ENCODE assay signal across 13 mouse cellular contexts in the genomic region with DNA sequence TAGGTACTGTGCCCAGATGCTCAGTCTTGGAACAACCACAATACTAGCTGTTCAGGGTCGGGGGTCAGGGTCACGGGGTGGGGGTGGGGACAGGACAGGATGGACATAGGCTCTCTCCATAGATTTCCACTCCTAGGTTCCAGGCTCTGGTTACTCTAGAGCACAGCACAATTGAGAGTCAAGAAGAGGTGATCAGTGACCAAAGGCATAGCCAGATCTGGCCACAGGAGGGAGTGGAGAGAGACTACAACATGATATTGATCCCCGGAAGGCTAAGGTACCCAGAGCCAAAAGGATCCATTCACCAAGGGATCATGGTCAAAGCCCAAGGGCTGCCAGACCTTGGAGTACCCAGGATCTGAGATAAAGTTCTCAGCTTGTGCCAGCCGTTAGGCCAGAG. TPM values are rescaled to one million over a fixed set of nuclear protein-coding genes. Genes with fewer than 3 reads are reported as not detected.
DNase-seq lines count a peak whose midpoint lies in the region; ATAC-seq and TF ChIP-seq lines count a peak whose summit lies in the region.
"Had no signal": no experiment of that assay in that cellular context is flagged by ENCODE, and none has a peak within 500 bp of the region (broad histone marks: within the 10 kb centered on the region; RNA-seq: fewer than 3 reads in every experiment).

No protein-coding gene starts in this region.

- H3K9ac ChIP-seq in liver, embryonic 11.5 days (ENCODE audit: low read depth, low read length), result no peak overlapping the region
- no peak overlapping the region for H3K9ac ChIP-seq in liver, embryonic 12.5 days
- peak overlapping the region; percentile 67 for H3K9ac ChIP-seq in forebrain, embryonic 13.5 days
- no peak overlapping the region for H3K9ac ChIP-seq in hindbrain, postnatal 0 days (replicated peaks; ENCODE audit: low read length)
- no peak overlapping the region for H3K9ac ChIP-seq in neural tube, embryonic 14.5 days (replicated peaks; ENCODE audit: low read depth, low read length)
- H3K9ac ChIP-seq: embryonic facial prominence, embryonic 15.5 days; lung, embryonic 15.5 days had no signal

- H3K27ac ChIP-seq in liver, embryonic 11.5 days (ENCODE audit: low read depth, low read length), result no peak overlapping the region
- H3K27ac ChIP-seq in liver, embryonic 12.5 days, result no peak overlapping the region
- H3K27ac ChIP-seq in forebrain, embryonic 13.5 days, result no peak overlapping the region
- H3K27ac ChIP-seq in hindbrain, postnatal 0 days, result no peak overlapping the region
- no peak overlapping the region for H3K27ac ChIP-seq in neural tube, embryonic 14.5 days (ENCODE audit: low read depth, low read length)
- H3K27ac ChIP-seq: embryonic facial prominence, embryonic 15.5 days; gastrocnemius, adult 2 months; lung, embryonic 15.5 days had no signal

- H3K4me2 ChIP-seq in liver, embryonic 11.5 days, result no peak overlapping the region
- H3K4me2 ChIP-seq in liver, embryonic 12.5 days, result no peak overlapping the region
- H3K4me2 ChIP-seq in forebrain, embryonic 13.5 days, result peak overlapping the region; percentile 93
- H3K4me2 ChIP-seq in hindbrain, postnatal 0 days (ENCODE audit: low read depth, low read length), result peak overlapping the region; percentile 97; the same call in 1 of the 2 replicates
- H3K4me2 ChIP-seq in neural tube, embryonic 14.5 days (ENCODE audit: low read depth, low read length), result peak overlapping the region; percentile 78
- H3K4me2 ChIP-seq: embryonic facial prominence, embryonic 15.5 days; lung, embryonic 15.5 days had no signal

- peaks cover 97% of the 10 kb centered on the region for H3K27me3 ChIP-seq in liver, embryonic 11.5 days (replicated peaks; ENCODE audit: control insufficient read depth, insufficient read depth, low read length)
- H3K27me3 ChIP-seq in liver, embryonic 12.5 days (replicated peaks), result peaks cover 100% of the 10 kb centered on the region
- H3K27me3 ChIP-seq in forebrain, embryonic 13.5 days, result peaks cover 85% of the 10 kb centered on the region
- peaks cover 27% of the 10 kb centered on the region; the same call in 1 of the 2 replicates for H3K27me3 ChIP-seq in hindbrain, postnatal 0 days (ENCODE audit: insufficient read depth, low read length)
- peaks cover 40% of the 10 kb centered on the region for H3K27me3 ChIP-seq in neural tube, embryonic 14.5 days (ENCODE audit: control insufficient read depth, insufficient read depth, low read length)

- TF ChIP-seq CTCF in hindbrain, postnatal 0 days (IDR thresholded peaks at IDR 0.05; ENCODE audit: low read depth), result peak; percentile 37

- peak; percentile 30 for DNase-seq in liver, embryonic 11.5 days (ENCODE audit: low spot score)
- no peak for DNase-seq in hindbrain, postnatal 0 days (ENCODE audit: low spot score)
- no peak for DNase-seq in adrenal gland, adult 18-20 months (ENCODE audit: low spot score in 2 of 2)
- DNase-seq in cerebellum, postnatal 14 days, result no peak
- DNase-seq: adrenal gland, postnatal 36 days; cerebellum, adult 18-20 months; gastrocnemius, adult 2 months had no signal

- H3K4me1 ChIP-seq in liver, embryonic 11.5 days (replicated peaks; ENCODE audit: control insufficient read depth, insufficient read depth, low read length), result peaks cover 13% of the 10 kb centered on the region
- H3K4me1 ChIP-seq in liver, embryonic 12.5 days, result peaks cover 52% of the 10 kb centered on the region
- peaks cover 51% of the 10 kb centered on the region for H3K4me1 ChIP-seq in forebrain, embryonic 13.5 days
- H3K4me1 ChIP-seq in hindbrain, postnatal 0 days (ENCODE audit: insufficient read depth, low read length), result no peaks in the 10 kb centered on the region; the same call in none of the 2 replicates
- peaks cover 22% of the 10 kb centered on the region for H3K4me1 ChIP-seq in neural tube, embryonic 14.5 days (ENCODE audit: control insufficient read depth, insufficient read depth, low read length)

- H3K4me3 ChIP-seq in liver, embryonic 11.5 days (ENCODE audit: low read depth, low read length), result no peak overlapping the region
- H3K4me3 ChIP-seq in liver, embryonic 12.5 days, result no peak overlapping the region
- peak overlapping the region; percentile 73 for H3K4me3 ChIP-seq in forebrain, embryonic 13.5 days
- H3K4me3 ChIP-seq in hindbrain, postnatal 0 days (ENCODE audit: low read length), result no peak overlapping the region
- no peak overlapping the region for H3K4me3 ChIP-seq in neural tube, embryonic 14.5 days (ENCODE audit: low read depth, low read length)
- H3K4me3 ChIP-seq: embryonic facial prominence, embryonic 15.5 days; gastrocnemius, adult 2 months had no signal

- no peaks in the 10 kb centered on the region for H3K9me3 ChIP-seq in liver, embryonic 11.5 days (ENCODE audit: control insufficient read depth, low read length)
- no peaks in the 10 kb centered on the region for H3K9me3 ChIP-seq in liver, embryonic 12.5 days (replicated peaks)
- H3K9me3 ChIP-seq in forebrain, embryonic 13.5 days (replicated peaks), result no peaks in the 10 kb centered on the region
- no peaks in the 10 kb centered on the region for H3K9me3 ChIP-seq in hindbrain, postnatal 0 days (ENCODE audit: low read length)
- no peaks in the 10 kb centered on the region for H3K9me3 ChIP-seq in neural tube, embryonic 14.5 days (ENCODE audit: control insufficient read depth, low read length)
- H3K9me3 ChIP-seq: embryonic facial prominence, embryonic 15.5 days; lung, embryonic 15.5 days had no signal

- no peak for ATAC-seq in liver, embryonic 11.5 days (replicated peaks; ENCODE audit: low FRiP score)
- ATAC-seq in liver, embryonic 12.5 days, result no peak
- no peak for ATAC-seq in forebrain, embryonic 13.5 days
- ATAC-seq in hindbrain, postnatal 0 days, result no peak
- no peak for ATAC-seq in neural tube, embryonic 14.5 days (ENCODE audit: low read depth)

- H3K36me3 ChIP-seq in liver, embryonic 11.5 days (ENCODE audit: control insufficient read depth, insufficient read depth, low read length), result no peaks in the 10 kb centered on the region
- H3K36me3 ChIP-seq in liver, embryonic 12.5 days, result no peaks in the 10 kb centered on the region
- 0 out of 2 replicates have a peak, but pooled peaks cover 4% of the 10 kb centered on the region for H3K36me3 ChIP-seq in forebrain, embryonic 13.5 days (ENCODE audit: poor library complexity, severe bottlenecking)
- H3K36me3 ChIP-seq in hindbrain, postnatal 0 days (ENCODE audit: insufficient read depth, low read length), result no peaks in the 10 kb centered on the region
- H3K36me3 ChIP-seq in neural tube, embryonic 14.5 days (ENCODE audit: control insufficient read depth, insufficient read depth, low read length), result no peaks in the 10 kb centered on the region
- H3K36me3 ChIP-seq: embryonic facial prominence, embryonic 15.5 days; lung, embryonic 15.5 days had no signal

- WGBS in liver, embryonic 11.5 days, result 34% methylated on average over 4 of the region's 4 CpGs
- WGBS in liver, embryonic 12.5 days (ENCODE audit: insufficient replicate concordance), result 29% methylated on average over 4 of the region's 4 CpGs
- 52% methylated on average over 4 of the region's 4 CpGs for WGBS in forebrain, embryonic 13.5 days
- 49% methylated on average over 4 of the region's 4 CpGs for WGBS in hindbrain, postnatal 0 days
- 54% methylated on average over 4 of the region's 4 CpGs for WGBS in neural tube, embryonic 14.5 days

RNA-seq across cellular contexts. Expression of gene Rtn4rl2, which starts 1.9 kb away (rescaled TPM):
- 0.66 and 1.2 TPM in 2 replicates for polyA plus RNA-seq in liver, embryonic 11.5 days (2014; fragmentation: Nextera tagmentation; extraction: Ambion mirVana)
- 0.29 and 0.31 TPM in 2 replicates for polyA plus RNA-seq in liver, embryonic 12.5 days (2016; fragmentation: Nextera tagmentation; extraction: Ambion mirVana)
- polyA plus RNA-seq in forebrain, embryonic 13.5 days (2015; fragmentation: Nextera tagmentation; extraction: Ambion mirVana), result 3.6 and 5.6 TPM in 2 replicates
- total RNA-seq in hindbrain, postnatal 0 days (2014; rRNA removed), result 10.1 and 12.2 TPM in 2 replicates
- 4.2 and 4.3 TPM in 2 replicates for polyA plus RNA-seq in hindbrain, postnatal 0 days (2015; fragmentation: Nextera tagmentation; extraction: Ambion mirVana)
- 1.8 and 4.9 TPM in 2 replicates for polyA plus RNA-seq in neural tube, embryonic 14.5 days (2014; fragmentation: Nextera tagmentation; extraction: Ambion mirVana)
- 1 to 10 TPM; 1.9 to 2.4 TPM for total RNA-seq in adrenal gland, adult 18-20 months (2021)
- total RNA-seq: CH12.LX had no signal

RNA-seq across cellular contexts. Expression of gene Slc43a1, which starts 46.0 kb away (rescaled TPM):
- 83.2 and 101 TPM in 2 replicates for polyA plus RNA-seq in liver, embryonic 11.5 days (2014; fragmentation: Nextera tagmentation; extraction: Ambion mirVana)
- polyA plus RNA-seq in liver, embryonic 12.5 days (2016; fragmentation: Nextera tagmentation; extraction: Ambion mirVana), result 153 and 162 TPM in 2 replicates
- 5.4 and 7.5 TPM in 2 replicates for polyA plus RNA-seq in forebrain, embryonic 13.5 days (2015; fragmentation: Nextera tagmentation; extraction: Ambion mirVana)
- 5.8 and 9.3 TPM in 2 replicates for total RNA-seq in hindbrain, postnatal 0 days (2014; rRNA removed)
- polyA plus RNA-seq in hindbrain, postnatal 0 days (2015; fragmentation: Nextera tagmentation; extraction: Ambion mirVana), result 1.3 and 1.5 TPM in 2 replicates
- 0.63 and 1.8 TPM in 2 replicates for polyA plus RNA-seq in neural tube, embryonic 14.5 days (2014; fragmentation: Nextera tagmentation; extraction: Ambion mirVana)
- total RNA-seq in adrenal gland, adult 18-20 months (2021), result 1 to 10 TPM; 9.3 to 9.4 TPM

RNA-seq across cellular contexts. Expression of gene Slc43a3, which starts 51.8 kb away (rescaled TPM):
- polyA plus RNA-seq in liver, embryonic 11.5 days (2014; fragmentation: Nextera tagmentation; extraction: Ambion mirVana), result 107 and 111 TPM in 2 replicates
- 127 and 128 TPM in 2 replicates for polyA plus RNA-seq in liver, embryonic 12.5 days (2016; fragmentation: Nextera tagmentation; extraction: Ambion mirVana)
- 5.9 and 6.6 TPM in 2 replicates for polyA plus RNA-seq in forebrain, embryonic 13.5 days (2015; fragmentation: Nextera tagmentation; extraction: Ambion mirVana)
- 4.9 and 9.7 TPM in 2 replicates for total RNA-seq in hindbrain, postnatal 0 days (2014; rRNA removed)
- polyA plus RNA-seq in hindbrain, postnatal 0 days (2015; fragmentation: Nextera tagmentation; extraction: Ambion mirVana), result 4.1 and 6.4 TPM in 2 replicates
- 2.5 and 7.1 TPM in 2 replicates for polyA plus RNA-seq in neural tube, embryonic 14.5 days (2014; fragmentation: Nextera tagmentation; extraction: Ambion mirVana)
- 10 to 100 TPM; 61.3 to 67.3 TPM for total RNA-seq in adrenal gland, adult 18-20 months (2021)

RNA-seq across cellular contexts. Expression of gene Timm10, which starts 57.8 kb away (rescaled TPM):
- 84.3 and 84.5 TPM in 2 replicates for polyA plus RNA-seq in liver, embryonic 11.5 days (2014; fragmentation: Nextera tagmentation; extraction: Ambion mirVana)
- polyA plus RNA-seq in liver, embryonic 12.5 days (2016; fragmentation: Nextera tagmentation; extraction: Ambion mirVana), result 50.9 and 54.3 TPM in 2 replicates
- polyA plus RNA-seq in forebrain, embryonic 13.5 days (2015; fragmentation: Nextera tagmentation; extraction: Ambion mirVana), result 58.0 and 62.5 TPM in 2 replicates
- total RNA-seq in hindbrain, postnatal 0 days (2014; rRNA removed), result 44.5 and 57.3 TPM in 2 replicates
- polyA plus RNA-seq in hindbrain, postnatal 0 days (2015; fragmentation: Nextera tagmentation; extraction: Ambion mirVana), result 82.5 and 91.7 TPM in 2 replicates
- 63.8 and 89.4 TPM in 2 replicates for polyA plus RNA-seq in neural tube, embryonic 14.5 days (2014; fragmentation: Nextera tagmentation; extraction: Ambion mirVana)
- total RNA-seq in adrenal gland, adult 18-20 months (2021), result 10 to 100 TPM; 45.8 to 59.0 TPM

Comparison
In these comparisons a context has a peak if more than half of its experiments do, and no peak if none do; other contexts are left out.
1. H3K4me2 ChIP-seq: peak in forebrain, embryonic 13.5 days (single experiment), hindbrain, postnatal 0 days (single experiment) and neural tube, embryonic 14.5 days (single experiment); none in liver, embryonic 11.5 days (single experiment) and liver, embryonic 12.5 days (single experiment).
2. RNA of gene Slc43a3, which starts 51.8 kb away (polyA plus RNA-seq): 127 to 128 TPM in liver, embryonic 12.5 days and 107 to 111 TPM in liver, embryonic 11.5 days; 5.9 to 6.6 TPM in forebrain, embryonic 13.5 days, 4.1 to 6.4 TPM in hindbrain, postnatal 0 days and 2.5 to 7.1 TPM in neural tube, embryonic 14.5 days; every median in the first group is over 10 times any median in the second.